Comparison of ENCODE assay signal across 13 mouse cellular contexts in the genomic region with DNA sequence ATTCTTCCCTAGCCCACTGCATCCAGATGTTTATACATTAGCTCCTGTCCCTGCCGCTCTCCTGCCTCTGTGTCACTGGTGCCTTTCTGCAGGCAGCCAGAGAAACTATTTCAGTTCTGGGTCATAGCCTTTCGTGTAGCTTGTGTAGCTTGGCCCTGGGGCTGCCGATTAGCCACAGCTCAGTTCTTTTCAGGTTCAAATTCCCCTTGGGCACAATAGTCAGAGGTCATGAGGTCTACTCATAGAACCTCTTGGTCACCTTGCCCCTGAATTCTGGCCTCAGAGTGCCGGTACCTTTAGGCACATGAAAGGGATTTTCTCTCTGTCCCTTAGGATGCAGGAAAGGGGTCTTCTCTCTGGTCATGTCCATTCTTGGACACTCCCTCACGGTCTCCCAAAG.
"Had no signal": no experiment of that assay in that cellular context is flagged by ENCODE, and none has a peak within 500 bp of the region (broad histone marks: within the 10 kb centered on the region; RNA-seq: fewer than 3 reads in every experiment).

No protein-coding gene starts in this region.

- H3K9ac ChIP-seq: intestine, embryonic 15.5 days; limb, embryonic 15.5 days; liver, embryonic 12.5 days; lung, embryonic 14.5 days; midbrain, embryonic 15.5 days; neural tube, embryonic 12.5 days had no signal

- H3K27ac ChIP-seq: intestine, embryonic 15.5 days; left cerebral cortex, adult 2 months; limb, embryonic 15.5 days; liver, embryonic 12.5 days; macrophage; midbrain, embryonic 15.5 days; neural tube, embryonic 12.5 days; stomach, postnatal 0 days had no signal

- H3K4me1 ChIP-seq: intestine, embryonic 15.5 days; limb, embryonic 15.5 days; liver, embryonic 12.5 days; megakaryocyte, embryonic 14.5 days; midbrain, embryonic 15.5 days; neural tube, embryonic 12.5 days had no signal

- H3K9me3 ChIP-seq: intestine, embryonic 15.5 days; limb, embryonic 15.5 days; liver, embryonic 12.5 days; megakaryocyte, embryonic 14.5 days; midbrain, embryonic 15.5 days had no signal

- H3K4me3 ChIP-seq: intestine, embryonic 15.5 days; left cerebral cortex, adult 2 months; limb, embryonic 15.5 days; liver, embryonic 12.5 days; megakaryocyte, embryonic 14.5 days; midbrain, embryonic 15.5 days; neural tube, embryonic 12.5 days had no signal

- ATAC-seq: intestine, embryonic 15.5 days; liver, embryonic 12.5 days; midbrain, embryonic 15.5 days had no signal

- H3K4me2 ChIP-seq: intestine, embryonic 15.5 days; limb, embryonic 15.5 days; liver, embryonic 12.5 days; lung, embryonic 14.5 days; midbrain, embryonic 11.5 days; midbrain, embryonic 15.5 days; neural tube, embryonic 12.5 days had no signal

- DNase-seq: lung, embryonic 14.5 days; lung, postnatal 14 days; thymus, postnatal 14 days had no signal

- H3K27me3 ChIP-seq: intestine, embryonic 15.5 days; limb, embryonic 15.5 days; liver, embryonic 12.5 days; megakaryocyte, embryonic 14.5 days; midbrain, embryonic 15.5 days; neural tube, embryonic 12.5 days had no signal
